Mouse (Mus musculus): ENCODE data around the gene Cdh13.

Cdh13 gene

DNA sequence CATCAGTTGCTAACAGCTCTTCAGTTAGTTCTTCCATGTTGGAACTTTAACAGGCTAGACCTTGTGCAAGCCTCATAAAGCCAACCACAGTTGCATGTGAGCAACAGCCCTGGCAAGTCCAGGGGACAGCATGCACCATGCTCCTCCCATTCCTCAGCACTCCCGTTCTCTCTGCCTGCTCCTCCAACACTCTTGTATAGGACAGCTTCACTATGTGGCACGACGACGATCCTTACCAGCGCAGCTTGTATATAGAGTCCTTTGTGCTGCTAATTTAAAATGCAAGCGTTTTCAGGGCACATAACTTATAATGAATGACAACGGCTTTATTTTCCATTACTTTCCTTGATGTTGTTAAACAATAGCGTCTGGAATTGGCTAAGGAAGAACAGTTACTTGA is 654.5 kb downstream of the Cdh13 start:
- DNase-seq (ENCODE audit: low spot score in 2 of 2) = no peak

DNA sequence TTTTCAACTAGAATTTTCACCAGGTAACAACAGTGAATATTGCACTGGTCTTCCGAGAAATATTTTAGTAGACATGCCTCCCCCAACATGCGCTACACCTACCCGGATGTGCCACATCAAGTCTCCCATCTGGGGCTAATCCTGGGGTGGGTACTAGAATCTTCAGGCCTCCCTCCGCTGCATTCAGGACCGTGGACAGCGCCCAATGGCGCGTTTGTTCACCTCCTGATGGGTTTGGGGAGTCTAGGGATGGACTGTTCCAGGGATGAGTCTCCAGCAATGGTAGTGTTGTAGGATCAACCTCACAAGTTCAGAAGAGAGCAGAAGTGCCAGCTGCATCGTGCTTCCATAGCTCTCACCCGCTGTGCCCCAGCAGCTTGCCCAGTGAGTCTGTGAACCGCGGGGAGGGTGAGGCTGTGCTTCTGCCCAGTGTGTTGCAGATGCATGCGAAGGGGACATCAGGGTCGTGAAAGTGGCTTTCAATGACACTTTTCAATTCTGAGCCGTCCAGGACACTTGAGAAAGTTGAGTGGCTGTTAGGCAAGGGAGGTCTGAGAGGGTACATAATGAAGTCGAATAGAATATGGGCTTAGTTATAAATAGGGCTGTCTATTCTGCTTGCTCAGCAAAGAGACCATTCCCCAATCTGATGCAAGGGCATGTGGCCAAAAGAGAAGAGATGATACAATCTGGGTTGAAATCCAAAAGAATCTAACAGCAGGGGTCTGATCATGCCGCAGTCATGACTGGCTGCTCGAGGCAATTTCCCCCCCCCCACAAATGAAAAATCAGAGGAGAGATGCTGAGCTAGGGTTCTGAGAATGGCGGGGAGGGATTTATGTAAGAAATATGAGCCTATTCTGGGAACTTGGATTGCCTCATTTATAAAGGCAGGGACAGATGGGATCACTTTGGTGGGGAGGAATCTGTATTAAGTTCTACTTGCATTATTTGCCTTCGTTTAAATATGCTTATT is 668.5 kb downstream of the Cdh13 start:
- DNase-seq (ENCODE audit: low spot score in 2 of 2) = no peak

GRCm38 (mm10) chr8:118956109-118956508 is 672.6 kb downstream of the Cdh13 start:
- DNase-seq (ENCODE audit: low spot score in 2 of 2) = no peak

- no peak for DNase-seq (ENCODE audit: low spot score in 2 of 2)
Observed at GRCm38 (mm10) chr8:118961877-118962545, 678.5 kb downstream of the Cdh13 start.

- DNase-seq (ENCODE audit: low spot score in 2 of 2) = no peak
Observed at GRCm38 (mm10) chr8:118965101-118965840, 681.7 kb downstream of the Cdh13 start.

DNA sequence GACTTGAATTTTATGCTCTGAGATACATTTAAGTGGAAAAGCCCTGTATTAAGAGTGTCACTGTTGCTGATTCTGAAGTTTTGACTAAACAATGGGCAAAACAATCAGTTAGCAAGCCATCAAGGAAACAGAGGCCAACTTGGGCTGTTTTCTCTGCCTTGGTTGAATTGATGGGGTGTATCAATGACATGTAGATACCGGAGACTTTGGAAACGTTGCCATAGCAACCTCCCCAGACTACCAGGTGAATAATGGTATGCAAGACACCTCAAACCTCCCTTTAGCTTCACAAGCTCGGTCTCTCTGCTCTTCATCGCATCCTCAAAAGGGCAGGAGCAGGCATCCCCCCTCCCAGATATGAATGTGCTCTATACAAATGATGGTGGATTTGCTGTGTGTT is 685.4 kb downstream of the Cdh13 start:
- no peak for DNase-seq (ENCODE audit: low spot score in 2 of 2)

GRCm38 (mm10) chr8:118979800-118980199 is 696.3 kb downstream of the Cdh13 start:
- DNase-seq (ENCODE audit: low spot score in 2 of 2) = peak in 1 of 2 experiments; percentile 36

GRCm38 (mm10) chr8:118983724-118984123 is 700.2 kb downstream of the Cdh13 start:
- no peak for DNase-seq (ENCODE audit: low spot score in 2 of 2)

GRCm38 (mm10) chr8:118986796-118987195 is 703.3 kb downstream of the Cdh13 start:
- no peak for DNase-seq (ENCODE audit: low spot score in 2 of 2)

GRCm38 (mm10) chr8:118995641-118996188 is 712.2 kb downstream of the Cdh13 start:
- DNase-seq (ENCODE audit: low spot score in 2 of 2) = no peak

DNA sequence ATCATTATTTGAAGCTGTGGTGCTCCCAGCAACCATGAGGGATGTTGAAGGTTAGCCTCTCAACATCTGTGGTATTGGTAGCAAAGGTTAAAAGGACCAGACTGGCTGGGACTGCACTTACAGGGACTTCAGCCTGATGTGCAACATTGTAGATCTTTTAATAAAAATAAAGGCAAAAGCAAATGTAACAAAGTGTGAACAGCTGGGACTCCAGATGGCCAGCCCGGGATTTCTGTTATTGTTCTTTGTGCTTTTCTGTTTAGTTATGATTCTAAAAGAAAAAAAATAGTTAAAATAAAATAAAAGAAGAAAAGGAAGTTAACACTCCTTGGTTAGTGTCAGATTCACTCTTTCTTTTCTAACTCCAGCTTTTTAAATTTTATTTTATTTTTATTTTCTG is 717.1 kb downstream of the Cdh13 start:
- peak; percentile 44 to 53 for DNase-seq (ENCODE audit: low spot score in 2 of 2)

DNA sequence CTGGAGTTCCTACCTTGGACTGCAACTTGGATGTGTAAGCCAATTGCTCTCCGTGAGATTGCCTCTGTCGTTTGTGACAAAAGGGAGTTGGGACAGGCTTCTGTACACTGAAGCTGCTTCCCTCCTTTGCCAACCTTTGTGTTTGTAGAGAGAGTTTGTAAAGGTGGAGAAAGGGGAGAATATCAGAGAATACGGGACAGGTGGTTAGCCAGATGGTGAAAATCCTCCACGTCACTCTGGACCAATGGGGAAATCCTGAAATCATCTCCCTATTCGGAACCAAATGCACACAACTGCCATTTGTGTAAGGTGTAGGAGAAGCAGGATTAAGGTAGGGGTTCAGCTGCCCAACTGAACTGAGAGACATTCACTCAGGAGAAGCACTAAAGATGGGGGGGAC is 721.3 kb downstream of the Cdh13 start:
- DNase-seq (ENCODE audit: low spot score in 2 of 2) = no peak

GRCm38 (mm10) chr8:119018675-119019074 is 735.1 kb downstream of the Cdh13 start:
- DNase-seq (ENCODE audit: low spot score in 2 of 2) = peak in 1 of 2 experiments; percentile 27

- peak; percentile 80 to 81 for DNase-seq (ENCODE audit: low spot score in 2 of 2)
Observed at GRCm38 (mm10) chr8:119020781-119021180, 737.2 kb downstream of the Cdh13 start.

DNA sequence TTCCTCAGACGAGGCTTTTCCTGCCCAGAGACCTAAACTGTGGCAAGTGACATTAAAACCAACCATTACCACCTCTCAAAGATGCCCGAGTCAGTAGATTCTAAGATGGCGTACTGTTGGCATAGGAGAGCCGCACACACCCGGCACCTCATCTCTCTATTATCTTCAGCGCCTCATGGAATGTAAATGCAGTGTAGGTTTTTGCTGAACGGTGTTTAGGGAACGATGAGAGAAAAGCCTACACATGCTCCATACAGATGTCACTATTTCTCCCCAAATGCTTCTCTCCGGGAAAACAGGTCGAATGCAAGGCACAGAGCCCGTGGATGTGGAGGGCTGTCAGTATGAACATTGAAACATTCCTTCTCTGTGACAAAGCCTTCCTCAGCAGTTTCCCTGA is 737.9 kb downstream of the Cdh13 start:
- peak in 1 of 2 experiments; percentile 23 for DNase-seq (ENCODE audit: low spot score in 2 of 2)

- DNase-seq (ENCODE audit: low spot score in 2 of 2) = no peak
Observed at GRCm38 (mm10) chr8:119022301-119022870, 738.9 kb downstream of the Cdh13 start.

- no peak for DNase-seq (ENCODE audit: low spot score in 2 of 2)
Observed at GRCm38 (mm10) chr8:119033398-119033797, 749.9 kb downstream of the Cdh13 start.

- no peak for DNase-seq (ENCODE audit: low spot score in 2 of 2)
Observed at GRCm38 (mm10) chr8:119034037-119034436, 750.5 kb downstream of the Cdh13 start.

GRCm38 (mm10) chr8:119035126-119035525 is 751.6 kb downstream of the Cdh13 start:
- DNase-seq (ENCODE audit: low spot score in 2 of 2) = peak; percentile 47 to 72

DNA sequence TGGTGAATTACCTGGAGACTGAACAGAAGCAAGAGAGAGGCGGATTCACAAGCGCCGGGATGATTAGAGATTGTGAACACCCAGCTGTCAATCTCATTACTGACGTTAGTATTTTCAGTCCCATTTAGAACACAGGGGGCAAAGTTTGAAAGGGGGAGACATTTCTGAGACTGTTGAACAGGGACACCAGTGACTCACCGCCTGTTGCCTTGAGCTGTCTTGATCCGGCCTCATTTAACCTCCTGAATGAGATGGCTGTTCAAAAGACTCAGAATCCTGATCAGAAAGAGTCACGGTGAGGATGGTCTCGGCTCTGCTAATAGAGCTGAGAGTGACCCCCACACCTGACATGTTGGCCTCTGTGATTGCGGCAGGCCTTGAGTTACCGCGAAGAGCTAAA is 754.0 kb downstream of the Cdh13 start:
- DNase-seq (ENCODE audit: low spot score in 2 of 2) = no peak

DNA sequence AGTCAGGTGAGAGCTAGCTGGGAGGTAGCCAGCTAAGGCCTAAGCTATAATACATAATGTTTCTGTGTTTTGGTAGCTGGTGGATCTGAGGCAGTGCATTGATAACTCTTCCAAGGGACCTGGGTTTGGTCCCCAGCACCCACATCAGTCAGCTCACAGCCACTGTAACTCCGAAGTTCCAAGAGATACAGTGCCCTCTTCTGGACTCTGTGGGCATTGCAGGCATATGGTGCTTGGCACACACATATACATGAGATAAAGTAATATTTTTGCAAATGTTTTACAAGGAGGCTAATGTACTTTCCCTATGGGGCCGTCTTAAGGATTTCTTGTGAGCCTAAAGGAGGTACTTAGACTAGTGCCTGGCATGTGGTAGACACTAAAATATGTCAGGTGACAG is 755.8 kb downstream of the Cdh13 start:
- no peak for DNase-seq (ENCODE audit: low spot score in 2 of 2)

Measured in right cerebral cortex, adult 2 months (tissue).